Mouse (Mus musculus): ENCODE results near the gene Kcnt2. TPM values are rescaled to one million over a fixed set of nuclear protein-coding genes. Genes with fewer than 3 reads are reported as not detected.

Gene Kcnt2
- total RNA-seq, 2 experiments from 2014 or later: 0.75 to 1.2 TPM

DNA sequence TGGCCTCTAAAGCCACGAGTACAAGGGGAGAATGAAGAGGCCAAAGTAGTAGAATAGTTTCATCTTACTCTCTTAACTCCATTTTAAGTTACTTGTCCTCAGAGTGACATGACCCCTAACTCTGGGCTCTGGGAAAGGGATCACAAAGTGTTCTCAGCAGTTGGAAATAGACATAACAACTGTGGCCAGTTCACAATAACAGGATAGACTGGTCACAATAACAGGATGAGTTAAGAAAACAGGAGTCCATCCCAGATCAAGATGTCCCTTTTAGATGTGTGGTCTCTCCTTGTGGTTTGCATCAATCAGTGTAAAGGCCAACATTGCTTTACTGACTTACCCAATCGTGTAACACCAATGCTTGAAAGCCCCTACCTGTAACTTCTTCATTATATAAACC is 132.8 kb downstream of the Kcnt2 start:
- DNase-seq: no peak

- no peak for DNase-seq
Observed at GRCm38 (mm10) chr1:140379526-140379925, 133.6 kb downstream of the Kcnt2 start.

- no peak for DNase-seq
Observed at GRCm38 (mm10) chr1:140381093-140381492, 135.1 kb downstream of the Kcnt2 start.

DNA sequence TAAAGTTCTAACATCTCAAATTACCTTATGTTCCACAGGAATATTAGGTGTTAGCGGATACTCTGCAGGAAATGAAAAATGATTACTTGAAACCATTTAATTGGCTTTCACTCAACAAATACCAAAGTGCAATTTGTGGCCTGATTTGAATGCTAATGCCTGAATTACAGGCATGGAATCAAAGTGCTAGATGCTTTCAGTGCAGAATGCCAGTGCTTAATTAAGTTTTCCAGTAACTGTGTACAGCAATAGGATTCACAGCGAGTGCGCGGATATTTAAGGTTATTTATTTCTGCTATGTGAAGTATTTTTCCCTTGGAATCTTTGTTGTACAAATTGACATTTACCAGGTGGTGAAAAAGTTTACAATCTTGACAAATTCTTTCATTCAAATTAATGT is 144.3 kb downstream of the Kcnt2 start:
- no peak for DNase-seq

DNA sequence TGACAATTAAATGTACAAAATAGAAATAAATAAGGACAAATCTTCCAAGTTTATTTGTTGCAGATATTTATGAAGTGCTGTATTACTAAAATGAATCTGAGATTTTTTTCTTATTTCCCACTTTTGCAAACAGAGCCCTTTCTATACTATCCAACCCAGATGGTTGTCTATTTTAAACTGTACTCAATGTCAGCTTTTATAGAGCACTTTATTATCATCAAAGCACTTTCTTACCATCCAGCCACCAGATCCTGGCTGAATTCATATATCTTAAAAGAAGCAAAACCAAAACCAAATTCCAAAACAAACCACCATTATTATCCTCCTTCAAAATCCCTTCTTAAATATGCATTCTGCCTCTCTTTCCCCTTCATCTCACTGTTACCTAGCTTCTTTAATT is 151.8 kb downstream of the Kcnt2 start:
- DNase-seq: no peak

DNA sequence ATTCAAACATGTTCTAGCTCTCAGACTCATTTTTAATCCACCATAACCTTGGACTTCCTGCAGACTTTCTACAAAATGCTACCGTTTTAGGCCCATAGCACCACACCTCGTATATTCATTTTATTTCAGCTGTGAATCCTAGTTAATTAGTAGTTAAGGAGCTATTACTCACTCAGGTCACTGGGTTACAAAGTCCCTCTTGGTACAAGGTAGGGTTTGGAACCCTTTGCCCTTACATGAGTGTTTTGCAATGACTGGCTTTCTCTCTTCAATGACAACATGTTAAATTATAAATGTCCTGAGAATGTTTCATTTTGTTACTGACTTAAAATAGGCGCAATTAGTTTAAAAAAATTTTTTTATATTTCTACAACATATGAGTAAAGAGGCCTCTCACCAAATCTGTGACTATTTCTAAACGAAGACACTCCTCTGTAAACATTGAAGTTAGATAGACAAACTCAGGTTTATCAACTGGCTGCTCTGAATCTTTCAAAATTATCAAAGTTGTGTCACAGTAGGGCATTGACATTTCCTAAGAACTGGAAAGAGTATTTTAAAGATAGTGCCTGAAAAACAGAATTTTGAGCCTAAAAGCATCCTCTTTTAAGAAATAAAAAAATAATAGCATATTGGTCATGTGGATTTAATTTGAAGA is 160.8 kb downstream of the Kcnt2 start:
- no peak for DNase-seq

GRCm38 (mm10) chr1:140415761-140416160 is 169.8 kb downstream of the Kcnt2 start:
- DNase-seq: no peak

DNA sequence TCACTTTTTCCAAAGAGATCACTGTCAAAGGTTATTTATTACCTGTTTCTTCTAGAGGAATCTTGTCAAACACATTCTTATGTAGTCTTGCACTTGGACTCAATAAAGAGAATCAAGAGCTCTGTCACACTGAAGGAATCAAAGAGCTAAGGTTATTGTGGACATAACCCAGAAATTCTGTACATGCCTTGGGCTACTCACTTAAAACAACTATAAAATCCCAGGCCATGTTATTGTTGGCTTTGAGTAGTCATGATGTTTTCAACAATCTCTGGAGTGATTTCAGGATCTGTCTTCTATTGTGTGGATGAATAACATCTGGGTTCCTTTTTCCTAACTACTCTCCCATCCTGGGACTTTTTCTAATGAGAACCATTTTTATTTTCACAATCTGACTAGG is 177.0 kb downstream of the Kcnt2 start:
- no peak for DNase-seq

- DNase-seq: no peak
Observed at GRCm38 (mm10) chr1:140429284-140429850, 183.4 kb downstream of the Kcnt2 start.

GRCm38 (mm10) chr1:140432039-140432438 is 186.1 kb downstream of the Kcnt2 start:
- DNase-seq: no peak

GRCm38 (mm10) chr1:140434791-140435190 is 188.8 kb downstream of the Kcnt2 start:
- DNase-seq: no peak

- DNase-seq: no peak
Observed at GRCm38 (mm10) chr1:140438176-140438575, 192.2 kb downstream of the Kcnt2 start.

DNA sequence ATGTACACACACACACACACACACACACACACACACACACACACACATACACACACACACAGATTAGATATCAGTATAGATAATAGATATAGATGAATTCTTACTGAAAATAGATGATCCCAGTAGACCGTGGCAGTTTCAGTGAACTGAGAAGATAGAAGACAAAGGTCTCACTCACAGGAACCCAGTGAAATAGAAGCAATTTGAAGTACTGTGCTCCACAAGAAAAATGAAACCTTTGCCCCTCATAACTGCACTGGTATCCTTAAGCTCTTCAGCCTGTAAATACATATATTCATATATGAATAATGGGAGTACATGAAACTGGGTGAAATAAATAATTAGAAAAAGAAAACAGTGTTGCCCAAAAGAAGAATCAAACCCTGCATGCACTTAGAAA is 197.9 kb downstream of the Kcnt2 start:
- DNase-seq: no peak

DNA sequence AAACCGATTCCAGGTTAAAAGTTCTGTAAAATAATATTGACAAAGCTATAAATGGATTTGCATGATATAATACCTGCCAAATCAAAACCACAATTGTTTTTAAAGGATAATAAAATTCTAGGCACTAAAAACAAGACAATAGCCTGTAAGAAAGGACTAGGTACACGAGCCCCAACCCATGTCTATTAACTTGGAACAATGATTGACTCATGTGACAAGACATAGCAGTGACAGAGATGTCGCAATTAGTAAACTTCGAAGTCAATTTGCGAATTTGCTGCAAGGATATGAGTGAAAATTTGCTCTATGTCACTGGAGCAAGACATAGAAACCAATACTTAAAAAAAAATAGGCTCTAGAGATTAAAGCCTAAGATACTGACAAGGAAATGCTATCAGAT is 198.4 kb downstream of the Kcnt2 start:
- DNase-seq: no peak

DNA sequence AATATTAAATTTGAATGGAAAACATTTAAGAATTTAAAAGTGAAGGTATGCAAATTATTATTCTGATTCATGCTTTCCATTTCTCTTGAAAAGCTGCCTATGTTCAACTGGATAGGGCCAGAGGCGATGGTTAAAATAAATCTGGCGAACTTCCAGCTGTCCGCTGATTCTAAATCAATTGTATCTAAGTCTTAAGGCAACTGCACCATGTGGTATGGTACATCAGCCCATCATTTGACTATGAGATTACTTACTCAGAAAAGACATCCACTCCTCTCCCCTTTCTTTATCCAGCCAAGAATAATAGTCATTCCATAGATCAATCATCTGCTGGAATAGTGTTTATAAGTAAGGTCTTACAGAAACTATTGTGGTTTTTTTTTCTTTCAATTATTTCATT is 205.5 kb downstream of the Kcnt2 start:
- no peak for DNase-seq

DNA sequence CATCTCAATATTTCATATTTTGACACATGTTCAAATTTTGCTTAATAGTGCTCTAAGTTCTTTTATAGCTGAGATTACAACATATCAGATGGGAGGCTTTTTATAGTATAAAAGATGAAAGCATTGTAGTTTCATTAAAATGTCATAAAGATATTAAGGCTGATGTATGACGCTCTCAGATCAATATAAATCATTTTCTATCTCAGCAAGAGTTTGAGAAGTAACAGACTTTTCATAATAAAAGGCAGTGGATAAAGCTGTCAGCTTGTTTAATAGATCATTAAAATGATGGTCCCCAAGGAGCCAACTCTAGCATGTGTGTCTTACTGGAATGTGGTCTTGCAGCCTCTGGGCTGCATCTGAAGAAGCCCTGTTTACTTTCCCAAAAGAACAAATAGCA is 206.0 kb downstream of the Kcnt2 start:
- DNase-seq: no peak

DNA sequence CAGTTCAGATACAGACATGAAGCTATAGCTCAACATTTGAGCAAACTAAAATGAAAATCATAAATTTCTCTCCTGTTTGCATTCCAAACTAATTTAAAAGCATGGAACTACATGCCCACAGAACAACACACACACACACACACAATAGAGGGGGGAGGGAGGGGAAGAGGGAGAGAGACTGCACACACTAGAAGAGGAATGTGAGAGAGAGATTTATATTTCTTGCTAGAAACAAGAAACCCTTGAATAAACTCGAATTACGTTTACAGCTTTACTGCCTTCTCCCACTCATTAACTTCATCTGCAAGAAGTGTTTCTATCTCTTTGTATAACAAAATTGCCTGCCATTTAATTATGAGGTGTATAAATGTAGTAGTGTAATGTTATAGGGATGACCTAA is 209.9 kb downstream of the Kcnt2 start:
- no peak for DNase-seq

GRCm38 (mm10) chr1:140456873-140457272 is 210.9 kb downstream of the Kcnt2 start:
- no peak for DNase-seq

- DNase-seq: no peak
Observed at GRCm38 (mm10) chr1:140468315-140468714, 222.4 kb downstream of the Kcnt2 start.

- no peak for DNase-seq
Observed at GRCm38 (mm10) chr1:140469586-140469985, 223.6 kb downstream of the Kcnt2 start.

- DNase-seq: no peak
Observed at GRCm38 (mm10) chr1:140476921-140477320, 231.0 kb downstream of the Kcnt2 start.

GRCm38 (mm10) chr1:140484016-140484415 is 238.1 kb downstream of the Kcnt2 start:
- DNase-seq: no peak

- DNase-seq: no peak
Observed at GRCm38 (mm10) chr1:140489816-140490215, 243.9 kb downstream of the Kcnt2 start.

GRCm38 (mm10) chr1:140491406-140491805 is 245.4 kb downstream of the Kcnt2 start:
- no peak for DNase-seq

GRCm38 (mm10) chr1:140492237-140492636 is 246.3 kb downstream of the Kcnt2 start:
- no peak for DNase-seq

Data from gastrocnemius, postnatal 10 days (tissue).